Mouse (Mus musculus): ENCODE measurements at regions not wholly inside any gene's neighbourhood (a gene's known extent, or its start where the extent isn't known, plus 50 kb on each side); places are given as distances from the start of the nearest gene placed in this dataset.
"Not testable (repeated sequence)": the region's sequence is repeated elsewhere in the genome, so short reads cannot be mapped to it uniquely, and the experiment has no call there.

GRCm38 (mm10) chr13:44453131-44453530 is 276.1 kb upstream of the Jarid2 start:
- no peak for DNase-seq (ENCODE audit: low spot score)

GRCm38 (mm10) chr13:44454136-44454535 is 275.1 kb upstream of the Jarid2 start:
- no peak for DNase-seq (ENCODE audit: low spot score)

GRCm38 (mm10) chr13:44455193-44455592 is 274.1 kb upstream of the Jarid2 start:
- DNase-seq (ENCODE audit: low spot score) = no peak

- no peak for DNase-seq (ENCODE audit: low spot score)
Measured at GRCm38 (mm10) chr13:44458744-44459143, 270.5 kb upstream of the Jarid2 start.

- no peak for DNase-seq (ENCODE audit: low spot score)
Measured at GRCm38 (mm10) chr13:44459148-44459547, 270.1 kb upstream of the Jarid2 start.

- DNase-seq (ENCODE audit: low spot score) = no peak
Measured at GRCm38 (mm10) chr13:44463675-44464074, 265.6 kb upstream of the Jarid2 start.

GRCm38 (mm10) chr13:44465567-44465966 is 263.7 kb upstream of the Jarid2 start:
- DNase-seq (ENCODE audit: low spot score) = no peak

GRCm38 (mm10) chr13:44468963-44469674 is 260.2 kb upstream of the Jarid2 start:
- DNase-seq (ENCODE audit: low spot score) = no peak

GRCm38 (mm10) chr13:44469675-44470074 is 259.6 kb upstream of the Jarid2 start:
- DNase-seq (ENCODE audit: low spot score) = no peak

GRCm38 (mm10) chr13:44473200-44473599 is 256.1 kb upstream of the Jarid2 start:
- DNase-seq (ENCODE audit: low spot score) = no peak

GRCm38 (mm10) chr13:44476901-44477300 is 252.4 kb upstream of the Jarid2 start:
- DNase-seq (ENCODE audit: low spot score) = no peak

- DNase-seq (ENCODE audit: low spot score) = no peak
Measured at GRCm38 (mm10) chr13:44480128-44480527, 249.1 kb upstream of the Jarid2 start.

GRCm38 (mm10) chr13:44482661-44483060 is 246.6 kb upstream of the Jarid2 start:
- DNase-seq (ENCODE audit: low spot score) = no peak

GRCm38 (mm10) chr13:44484582-44485329 is 244.5 kb upstream of the Jarid2 start:
- no peak for DNase-seq (ENCODE audit: low spot score)

GRCm38 (mm10) chr13:44490935-44491465 is 238.3 kb upstream of the Jarid2 start:
- no peak for DNase-seq (ENCODE audit: low spot score)

GRCm38 (mm10) chr13:44493884-44494283 is 235.4 kb upstream of the Jarid2 start:
- no peak for DNase-seq (ENCODE audit: low spot score)

GRCm38 (mm10) chr13:44495450-44495849 is 233.8 kb upstream of the Jarid2 start:
- no peak for DNase-seq (ENCODE audit: low spot score)

- DNase-seq (ENCODE audit: low spot score) = no peak
Measured at GRCm38 (mm10) chr13:44496596-44496995, 232.7 kb upstream of the Jarid2 start.

- not testable (repeated sequence) for DNase-seq (ENCODE audit: low spot score)
Measured at GRCm38 (mm10) chr13:44500896-44501295, 228.4 kb upstream of the Jarid2 start.

- no peak for DNase-seq (ENCODE audit: low spot score)
Measured at GRCm38 (mm10) chr13:44501777-44502321, 227.4 kb upstream of the Jarid2 start.

- no peak for DNase-seq (ENCODE audit: low spot score)
Measured at GRCm38 (mm10) chr13:44502612-44503256, 226.5 kb upstream of the Jarid2 start.

- DNase-seq (ENCODE audit: low spot score) = no peak
Measured at GRCm38 (mm10) chr13:44503257-44503950, 225.9 kb upstream of the Jarid2 start.

Measured in c-Kit-positive CD71-positive TER-119-positive erythroid progenitor cells, embryonic 14.5 days (primary cell).